Mouse (Mus musculus) megakaryocyte, embryonic 14.5 days (primary cell): Measurements from ENCODE around the gene Trim41.

Source experiments
- FLI1 ChIP-seq: IDR thresholded peaks from 2 replicates; pipeline ENCODE4 v1.6.1; 2012; ENCODE audit warnings: low read length, inconsistent platforms, mixed read lengths
- GATA1 ChIP-seq: IDR thresholded peaks from 3 replicates; pipeline ENCODE4 v1.6.1; 2012; ENCODE audit warnings: mixed read lengths, low read length, inconsistent platforms, borderline replicate concordance

- TF ChIP-seq FLI1 (no peak), GATA1 (no peak)
Observed at GRCm38 (mm10) chr11:48822768-48823512, 5.8 kb upstream of the Trim41 start.
